Mouse (Mus musculus) kidney, adult 2 months (tissue): ENCODE data around the gene Anks3.

ENCODE experiments used
- CTCF ChIP-seq: fragments of 200-500 bp; conservative IDR thresholded peaks from 2 replicates; pipeline ENCODE4 v1.5.1; 2011; ENCODE audit warnings: low read depth, mild to moderate bottlenecking, control low read depth, low read length, moderate library complexity, mixed read lengths; ENCODE audit not compliant: insufficient read depth, insufficient read length
- POLR2A ChIP-seq: fragments of 200-500 bp; IDR thresholded peaks from one replicate; pipeline ENCODE4 v1.6.1; 2011; ENCODE audit warnings: low read depth, low read length, control low read depth

DNA sequence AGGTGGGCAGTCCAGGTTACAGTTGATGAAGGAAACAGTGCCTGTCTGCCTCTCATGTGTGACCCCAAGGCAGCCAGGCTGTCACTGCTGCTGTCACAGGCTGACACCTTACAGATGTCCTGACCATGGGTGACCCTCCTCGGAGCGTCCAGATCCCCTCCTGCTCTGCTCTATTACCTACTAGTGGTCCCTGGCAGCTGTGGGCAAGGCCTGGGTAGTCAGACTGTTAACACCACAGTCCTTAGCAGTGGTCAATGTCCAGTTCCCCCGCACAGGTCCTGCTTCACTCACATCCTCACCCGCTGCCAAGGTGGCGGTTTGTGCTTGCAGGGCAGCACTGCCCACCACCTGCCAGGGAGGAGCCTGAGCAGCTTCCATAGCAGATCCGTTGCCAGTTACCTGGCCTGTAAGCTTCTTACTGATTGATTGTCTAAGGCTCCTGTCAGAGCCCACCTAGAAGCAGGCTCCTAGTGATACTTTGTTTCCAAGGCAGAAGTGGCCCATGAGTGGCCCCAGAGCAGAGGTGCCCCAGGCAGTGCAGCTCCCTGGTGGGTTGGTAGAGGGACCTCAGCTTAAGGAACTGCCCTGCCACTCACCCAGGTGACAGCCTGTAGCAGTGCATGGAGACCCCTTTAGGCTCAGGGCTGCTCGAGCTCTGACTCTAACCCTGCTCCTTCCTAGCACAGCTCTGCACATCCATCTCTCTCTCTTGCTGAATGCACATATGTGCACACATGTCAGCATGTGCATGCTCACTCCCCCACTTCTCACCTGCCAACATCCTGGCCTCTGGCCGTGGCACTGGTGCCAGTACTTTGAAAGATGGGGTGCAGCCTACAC, 26.4 kb downstream of the Anks3 start:
- TF ChIP-seq CTCF (no peak), POLR2A (no peak)
